Mouse (Mus musculus) cerebellum, adult 9-11 months (tissue): Measurements from ENCODE around the gene Qars.

ENCODE experiments used
- DNase-seq: peaks from one replicate; pipeline ENCODE4 v3.0.0; 2022

The Qars gene

DNA sequence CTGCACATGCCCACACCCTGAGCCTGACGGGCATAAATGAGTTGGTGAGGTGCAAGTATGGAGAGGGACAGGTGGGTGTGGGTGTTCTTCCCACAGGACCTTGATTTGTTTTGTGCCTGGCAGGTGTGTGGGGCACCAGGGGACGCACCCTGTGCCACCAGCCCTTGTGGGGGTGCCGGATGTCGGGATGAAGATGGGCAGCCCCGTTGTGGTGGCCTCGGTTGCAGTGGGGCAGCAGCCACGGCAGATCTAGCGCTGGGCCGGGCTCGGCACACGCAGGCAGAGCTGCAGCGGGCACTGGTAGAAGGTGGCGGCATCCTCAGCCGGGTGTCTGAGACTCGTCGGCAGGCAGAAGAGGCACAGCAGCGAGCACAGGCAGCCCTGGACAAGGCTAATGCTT is 19.1 kb upstream of the Qars start:
- no peak for DNase-seq

DNA sequence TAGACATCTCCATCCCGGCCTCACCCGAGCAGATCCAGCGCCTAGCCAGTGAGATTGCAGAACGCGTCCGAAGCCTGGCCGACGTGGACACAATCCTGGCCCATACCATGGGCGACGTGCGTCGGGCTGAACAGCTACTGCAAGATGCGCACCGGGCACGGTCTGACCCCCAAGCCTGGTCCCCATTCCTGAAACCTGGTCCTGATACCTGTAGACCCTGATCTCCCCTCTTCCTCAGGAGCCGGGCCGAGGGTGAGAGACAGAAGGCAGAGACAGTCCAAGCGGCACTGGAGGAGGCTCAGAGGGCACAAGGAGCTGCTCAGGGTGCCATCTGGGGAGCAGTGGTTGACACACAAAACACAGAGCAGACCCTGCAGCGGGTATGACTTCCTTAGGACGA is 18.3 kb upstream of the Qars start:
- no peak for DNase-seq

DNA sequence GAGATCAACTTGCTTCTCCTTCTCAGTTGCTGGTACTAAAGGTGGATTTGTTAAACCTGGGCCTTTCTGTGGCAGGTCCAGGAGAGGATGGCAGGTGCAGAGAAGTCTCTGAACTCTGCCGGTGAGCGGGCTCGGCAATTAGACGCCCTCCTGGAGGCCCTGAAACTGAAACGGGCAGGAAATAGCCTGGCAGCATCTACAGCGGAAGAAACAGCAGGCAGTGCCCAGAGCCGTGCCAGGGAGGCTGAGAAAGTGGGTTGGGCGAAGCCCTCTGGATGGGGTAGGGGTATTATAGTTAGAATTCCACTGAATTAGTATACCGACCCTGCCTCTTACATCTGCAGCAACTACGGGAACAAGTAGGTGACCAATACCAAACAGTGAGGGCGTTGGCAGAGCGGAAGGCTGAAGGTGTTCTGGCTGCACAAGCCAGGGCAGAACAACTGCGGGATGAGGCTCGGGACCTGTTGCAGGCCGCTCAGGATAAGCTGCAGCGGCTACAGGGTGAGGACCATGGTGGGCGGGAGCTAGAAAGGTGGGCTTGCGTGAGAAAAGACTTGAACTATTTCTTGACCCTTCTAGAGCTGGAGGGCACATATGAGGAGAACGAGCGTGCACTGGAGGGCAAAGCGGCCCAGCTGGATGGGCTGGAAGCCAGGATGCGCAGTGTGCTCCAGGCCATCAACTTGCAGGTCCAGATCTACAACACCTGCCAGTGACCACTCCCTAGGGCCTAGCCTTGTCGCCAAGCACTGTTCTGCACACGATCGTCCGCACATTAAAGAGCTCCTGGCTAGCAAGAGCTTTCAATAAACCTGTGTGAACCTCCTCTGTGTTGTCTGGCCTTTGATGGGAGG is 17.6 kb upstream of the Qars start:
- peak; percentile 54 for DNase-seq

DNA sequence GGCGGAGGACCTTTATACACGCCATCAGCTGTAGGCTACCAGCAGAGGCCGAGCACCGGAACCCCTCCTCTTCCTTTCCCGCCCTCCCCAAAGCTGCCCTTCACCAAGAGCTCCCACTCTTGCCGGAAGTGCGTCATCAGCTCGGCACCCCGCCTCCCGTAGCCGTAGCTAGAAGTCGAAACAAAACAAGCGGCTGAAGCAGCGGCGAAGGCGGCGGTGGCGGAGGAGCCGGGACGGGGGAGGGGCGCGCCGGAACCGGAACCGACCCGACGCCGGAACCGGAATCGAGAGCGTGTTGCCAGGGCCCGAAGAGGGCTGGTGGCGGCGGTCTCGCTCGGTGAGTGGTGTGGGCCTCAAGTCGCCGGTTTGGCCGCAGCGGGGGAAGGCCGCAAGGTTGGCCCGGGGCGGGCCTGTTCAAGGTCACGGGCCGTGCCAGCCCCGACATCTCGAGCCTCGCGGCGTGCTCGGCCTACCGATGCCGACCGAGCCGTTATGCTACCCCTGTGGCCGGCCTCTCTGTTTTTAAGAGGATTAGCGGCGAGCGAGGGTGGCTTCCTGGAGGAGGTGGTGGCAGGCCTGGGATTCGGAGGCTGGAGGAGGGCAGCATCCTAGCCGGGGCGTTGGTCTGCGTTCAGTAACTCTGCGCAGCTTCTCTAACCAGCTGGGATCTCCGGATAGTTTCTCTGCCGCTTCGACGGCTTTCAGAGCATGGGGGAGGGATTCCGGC is 16.8 kb upstream of the Qars start, which contains the start of gene Usp19:
Gene Usp19, plus strand, starts transcription at position 44 of the 727 bp plus-strand sequence.
- peak; percentile 98 for DNase-seq

DNA sequence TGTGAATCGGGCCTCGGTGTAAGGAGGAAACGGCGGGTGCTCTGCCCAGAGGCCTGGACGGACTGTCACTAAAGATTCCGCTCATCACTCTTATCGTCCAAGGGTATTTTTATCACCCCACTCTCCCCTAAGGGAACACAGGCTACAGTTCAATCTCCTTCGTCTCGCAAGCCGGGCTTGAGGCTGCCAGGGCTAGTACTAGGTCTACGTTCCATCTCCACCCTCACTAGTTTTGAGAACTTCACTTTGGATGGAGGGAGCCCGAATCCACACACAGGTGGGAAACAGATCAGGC is 16.3 kb upstream of the Qars start:
- no peak for DNase-seq

DNA sequence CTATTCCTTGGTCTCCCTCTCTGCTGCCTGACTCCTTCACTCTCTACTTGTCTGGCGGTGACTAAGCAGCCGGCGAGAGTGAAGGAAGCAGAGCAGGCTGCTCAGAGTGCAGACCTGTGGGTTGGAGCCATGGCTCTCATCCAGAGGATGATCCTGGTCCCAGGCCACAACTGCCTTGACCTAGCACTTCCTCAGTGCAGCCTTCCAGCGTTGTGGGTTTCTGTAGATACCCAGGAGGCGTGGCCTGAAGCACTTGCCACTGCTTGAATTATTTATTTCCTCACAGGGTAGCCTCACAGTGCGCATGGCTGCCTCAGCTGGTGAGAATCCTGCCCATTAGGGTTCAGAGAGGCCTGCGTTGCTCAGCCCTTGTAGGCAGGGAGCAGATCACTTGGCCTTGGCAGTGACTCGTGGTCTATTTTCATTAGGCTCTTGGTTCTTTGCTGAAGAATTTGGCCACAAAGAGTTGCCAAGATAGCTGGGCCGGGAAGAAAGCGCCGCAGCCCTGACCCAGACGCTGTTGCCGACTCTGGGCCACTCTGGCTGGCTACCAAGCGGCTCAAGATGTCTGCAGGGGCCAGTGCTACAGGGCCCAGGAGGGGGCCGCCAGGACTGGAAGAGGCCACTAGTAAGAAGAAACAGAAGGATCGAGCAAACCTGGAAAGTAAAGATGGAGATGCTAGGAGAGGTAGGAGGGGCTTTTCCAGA is 15.3 kb upstream of the Qars start:
- no peak for DNase-seq

DNA sequence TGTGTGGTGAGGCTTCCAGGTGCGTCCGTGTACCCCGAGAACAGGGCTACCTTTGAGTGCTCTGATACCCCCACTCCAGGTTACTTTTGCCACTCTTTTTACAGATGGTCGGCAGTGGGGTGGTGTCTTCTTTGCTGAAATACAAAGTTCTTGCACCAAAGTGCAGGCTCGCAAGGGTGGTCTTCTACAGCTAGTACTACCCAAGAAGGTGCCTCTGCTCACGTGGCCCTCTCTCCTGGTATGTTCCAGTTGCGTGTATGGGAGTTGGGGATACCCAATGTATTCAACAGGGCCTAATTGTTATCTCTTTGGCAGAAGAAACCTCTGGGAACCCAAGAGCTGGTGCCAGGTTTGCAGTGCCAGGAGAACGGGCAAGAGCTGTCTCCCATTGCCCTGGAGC is 14.3 kb upstream of the Qars start:
- DNase-seq: no peak

DNA sequence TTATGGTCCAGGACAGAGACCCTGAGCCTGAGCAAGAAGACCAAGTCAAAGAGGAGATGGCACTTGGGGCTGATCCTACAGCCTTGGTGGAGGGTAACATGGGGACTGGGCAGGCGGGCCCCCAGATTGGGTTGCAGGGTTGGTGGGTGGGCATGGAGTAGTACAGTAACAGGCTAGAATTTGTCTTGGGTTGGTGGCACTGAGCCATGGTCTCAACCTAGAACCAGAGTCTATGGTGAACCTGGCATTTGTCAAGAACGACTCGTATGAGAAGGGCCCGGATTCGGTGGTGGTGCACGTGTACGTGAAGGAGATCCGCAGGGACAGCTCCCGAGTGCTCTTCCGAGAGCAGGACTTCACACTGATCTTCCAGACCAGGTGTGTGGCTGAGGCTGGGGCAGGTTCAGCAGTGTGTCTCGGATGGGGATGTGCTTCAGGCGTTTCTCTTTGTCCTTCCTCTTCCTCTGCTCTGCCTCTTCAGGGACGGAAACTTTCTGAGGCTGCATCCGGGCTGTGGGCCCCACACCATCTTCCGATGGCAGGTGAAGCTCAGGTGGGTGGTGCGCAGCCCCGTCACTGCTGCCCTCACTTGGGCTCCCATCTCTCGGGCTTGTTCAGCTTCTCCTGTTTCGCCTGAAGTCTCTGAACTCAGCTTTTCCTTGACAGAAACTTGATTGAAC is 13.2 kb upstream of the Qars start:
- DNase-seq: no peak

DNA sequence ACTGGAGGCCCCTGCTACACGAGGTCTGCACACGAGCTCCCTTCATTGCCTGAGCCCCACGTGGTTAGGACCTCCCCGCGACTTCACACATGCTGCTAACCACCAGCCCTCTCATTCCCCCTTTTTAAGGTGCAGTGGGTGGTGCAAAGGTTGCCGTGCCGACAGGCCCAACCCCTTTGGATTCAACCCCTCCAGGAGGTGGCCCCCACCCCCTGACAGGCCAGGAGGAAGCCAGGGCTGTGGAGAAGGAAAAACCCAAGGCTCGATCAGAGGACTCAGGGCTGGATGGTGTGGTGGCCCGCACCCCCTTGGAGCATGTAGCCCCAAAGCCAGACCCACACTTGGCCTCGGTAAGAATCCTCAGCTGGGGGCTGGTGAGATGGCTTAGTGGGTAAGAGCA is 12.6 kb upstream of the Qars start:
- DNase-seq: no peak

DNA sequence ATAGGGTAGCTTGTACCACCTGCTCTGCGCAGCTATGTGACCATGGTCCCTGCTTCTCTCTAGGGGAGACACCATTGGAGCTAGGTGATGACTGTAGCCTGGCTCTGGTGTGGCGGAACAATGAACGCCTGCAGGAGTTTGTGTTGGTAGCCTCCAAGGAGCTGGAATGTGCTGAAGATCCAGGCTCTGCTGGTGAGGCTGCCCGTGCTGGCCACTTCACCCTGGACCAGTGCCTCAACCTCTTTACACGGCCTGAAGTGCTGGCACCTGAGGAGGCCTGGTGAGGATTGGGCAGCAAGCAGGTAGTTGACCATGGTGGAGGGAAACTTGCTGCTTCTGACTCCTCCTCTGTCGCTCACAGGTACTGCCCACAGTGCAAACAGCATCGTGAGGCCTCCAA is 8.3 kb upstream of the Qars start:
- DNase-seq: no peak

DNA sequence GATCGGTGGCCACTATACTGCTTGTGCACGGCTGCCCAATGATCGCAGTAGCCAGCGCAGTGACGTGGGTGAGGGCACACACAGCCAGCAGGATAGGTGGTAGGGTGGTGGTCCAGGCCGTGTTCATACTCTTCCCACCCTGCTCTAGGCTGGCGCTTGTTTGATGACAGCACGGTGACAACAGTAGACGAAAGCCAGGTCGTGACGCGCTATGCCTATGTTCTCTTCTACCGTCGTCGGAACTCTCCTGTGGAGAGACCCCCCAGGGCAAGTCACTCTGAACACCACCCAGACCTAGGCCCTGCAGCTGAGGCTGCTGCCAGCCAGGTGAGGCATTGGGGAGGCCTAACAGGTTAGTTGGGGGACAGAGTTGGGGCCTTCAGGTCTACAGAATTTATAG is 7.6 kb upstream of the Qars start:
- DNase-seq: no peak

DNA sequence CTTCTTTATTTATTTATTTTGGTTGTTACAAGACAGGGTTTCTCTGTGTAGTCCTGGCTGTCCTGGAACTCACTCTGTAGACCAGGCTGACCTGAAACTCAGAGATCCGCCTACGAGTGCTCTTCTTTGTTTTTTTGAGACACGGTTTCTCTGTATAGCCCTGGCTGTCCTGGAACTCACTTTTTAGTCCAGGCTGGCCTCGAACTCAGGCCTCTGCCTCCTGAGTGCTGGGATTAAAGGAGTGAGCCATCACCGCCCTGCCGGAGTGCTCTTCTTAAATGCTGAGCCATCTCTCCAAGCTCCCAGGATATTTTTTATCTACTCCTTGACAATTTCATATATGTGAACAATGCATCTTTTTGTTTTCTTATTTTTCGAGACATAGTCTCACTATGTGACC is 605 bp upstream of the Qars start:
- no peak for DNase-seq

DNA sequence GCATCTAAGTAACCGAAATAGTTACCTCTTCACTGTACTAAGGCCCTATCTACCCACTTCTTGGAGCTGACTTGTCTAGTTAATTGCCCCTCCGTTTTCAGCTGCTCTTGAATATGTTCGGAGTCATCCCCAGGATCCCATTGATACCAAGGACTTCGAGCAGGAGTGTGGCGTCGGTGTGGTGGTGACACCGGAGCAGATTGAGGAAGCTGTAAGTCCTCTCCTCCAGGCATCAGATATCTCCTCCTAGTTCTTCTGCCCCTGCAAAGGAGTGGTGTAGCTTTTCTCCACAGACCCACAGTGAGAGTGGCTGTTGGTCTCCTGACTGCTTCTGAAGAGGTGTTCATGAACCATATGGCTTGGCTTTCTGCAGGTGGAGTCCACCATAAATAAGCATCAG is 1.3 kb downstream of the Qars start:
- peak; percentile 13 for DNase-seq

DNA sequence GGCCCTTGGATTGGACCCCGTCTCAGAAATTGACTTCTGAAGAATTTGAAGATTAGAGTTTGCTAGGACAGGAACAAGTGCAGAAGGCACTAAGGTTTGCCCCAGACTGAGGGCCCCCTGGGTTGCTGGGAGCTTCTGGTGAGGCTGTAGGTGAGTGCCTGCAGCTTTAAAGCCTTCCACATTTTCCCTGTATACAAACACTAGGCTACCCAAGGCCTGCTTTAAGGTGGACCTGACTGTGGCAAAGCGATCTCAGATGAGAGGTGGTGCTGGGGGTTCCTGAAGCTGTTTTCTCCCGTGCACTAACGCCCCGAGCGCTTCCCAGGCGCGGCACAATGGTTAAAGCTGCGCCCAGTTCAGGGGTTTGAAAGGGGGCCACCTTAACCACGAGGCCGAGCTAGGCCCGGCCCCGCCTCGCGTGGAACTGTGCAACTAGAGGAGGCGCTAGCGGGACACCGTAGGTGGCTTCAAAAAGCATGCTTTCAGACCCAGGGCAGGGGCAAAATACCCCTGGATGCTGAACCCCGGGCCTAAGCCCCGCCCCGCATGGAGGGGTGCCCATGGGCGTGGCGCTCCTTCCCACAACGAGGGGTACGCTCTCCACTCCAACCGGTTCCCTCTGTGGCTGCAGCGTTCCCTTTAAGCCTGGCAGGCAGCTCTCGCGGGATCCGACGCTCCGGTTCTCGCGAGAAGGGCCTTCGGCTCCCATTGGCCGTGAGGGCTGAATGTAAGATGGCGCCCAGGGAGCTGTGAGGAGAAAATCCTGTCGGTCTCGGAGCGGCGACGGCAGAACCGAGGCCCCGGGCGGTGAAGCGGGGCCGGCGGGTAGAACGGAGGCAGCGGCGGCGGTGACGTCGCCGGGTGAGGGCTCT is 9.1 kb downstream of the Qars start, which contains the start of gene Qrich1:
Gene Qrich1, plus strand, starts transcription at position 427 of the 872 bp plus-strand sequence.
- peak; percentile 96 for DNase-seq

DNA sequence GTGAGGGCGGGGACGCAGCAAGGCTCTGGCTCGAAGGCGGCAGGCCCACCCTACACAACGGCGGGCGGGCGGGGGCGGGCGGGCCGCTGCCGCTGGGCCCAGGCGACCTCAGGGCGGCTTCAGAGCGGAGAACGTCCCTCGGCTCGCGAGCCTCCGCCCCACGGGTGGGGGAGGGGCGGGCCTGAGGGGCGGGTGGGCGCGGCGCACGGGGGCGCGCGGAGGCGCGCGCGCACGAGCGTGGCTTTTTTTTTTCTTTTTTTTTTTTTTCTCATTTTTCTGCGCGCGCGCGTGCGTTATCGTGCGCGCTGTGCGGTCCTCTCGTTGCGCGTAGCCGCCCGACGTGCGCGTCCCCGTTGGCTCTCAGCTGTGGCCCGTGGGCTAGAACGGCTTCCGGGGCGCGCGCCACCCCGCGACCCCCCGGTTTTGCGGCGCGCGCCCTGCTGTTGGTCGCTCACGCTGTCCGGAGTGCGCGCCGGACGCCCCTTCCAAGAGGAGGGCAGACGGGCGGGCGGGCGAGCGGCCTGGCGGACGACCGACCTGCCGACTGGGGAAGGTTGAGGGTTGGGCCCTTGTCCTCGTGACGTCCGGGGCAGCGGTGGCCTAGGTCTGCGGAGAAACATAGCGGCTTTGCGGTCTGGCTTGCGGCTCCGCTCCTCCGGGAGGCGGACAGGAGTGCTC is 9.9 kb downstream of the Qars start:
- peak; percentile 83 for DNase-seq

DNA sequence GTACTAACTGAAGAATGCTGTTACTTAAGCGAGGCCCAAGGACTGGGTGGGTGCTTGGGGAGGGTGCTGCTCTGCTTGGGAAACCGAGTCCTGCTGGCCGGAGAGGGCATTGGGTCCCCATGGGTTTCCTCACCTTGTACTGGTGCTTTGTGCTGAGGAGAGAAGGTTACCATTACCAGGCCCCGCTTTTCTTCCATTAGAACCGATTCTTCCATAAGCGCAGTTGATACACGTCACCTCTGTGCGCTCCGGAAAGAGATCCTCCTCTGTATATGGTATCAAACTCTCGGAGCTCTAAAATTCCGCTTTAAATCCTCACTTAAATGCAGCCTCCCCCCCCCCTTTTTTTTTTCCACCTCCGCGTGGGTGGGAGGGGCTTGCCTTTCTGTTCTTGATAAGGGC is 10.4 kb downstream of the Qars start:
- no peak for DNase-seq

DNA sequence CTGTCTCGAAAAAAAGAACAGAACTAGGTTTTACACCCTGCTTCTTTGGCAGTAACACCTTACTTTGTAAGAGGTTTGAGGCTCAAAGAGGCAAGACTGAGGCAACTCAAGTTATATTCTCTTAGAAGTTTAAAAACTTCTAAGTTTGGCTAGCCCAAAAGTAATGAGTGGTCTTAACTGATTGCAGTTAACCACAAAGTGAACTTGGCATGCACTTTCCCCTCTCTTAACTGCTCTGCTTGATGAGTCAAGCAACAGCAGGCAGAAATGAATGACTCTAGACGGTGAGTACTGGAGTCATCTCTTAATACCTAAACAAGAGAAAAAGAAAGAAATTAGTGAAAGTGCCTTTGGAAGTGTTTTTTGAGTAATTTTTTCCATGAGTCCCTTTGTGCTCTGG is 14.1 kb downstream of the Qars start:
- no peak for DNase-seq

DNA sequence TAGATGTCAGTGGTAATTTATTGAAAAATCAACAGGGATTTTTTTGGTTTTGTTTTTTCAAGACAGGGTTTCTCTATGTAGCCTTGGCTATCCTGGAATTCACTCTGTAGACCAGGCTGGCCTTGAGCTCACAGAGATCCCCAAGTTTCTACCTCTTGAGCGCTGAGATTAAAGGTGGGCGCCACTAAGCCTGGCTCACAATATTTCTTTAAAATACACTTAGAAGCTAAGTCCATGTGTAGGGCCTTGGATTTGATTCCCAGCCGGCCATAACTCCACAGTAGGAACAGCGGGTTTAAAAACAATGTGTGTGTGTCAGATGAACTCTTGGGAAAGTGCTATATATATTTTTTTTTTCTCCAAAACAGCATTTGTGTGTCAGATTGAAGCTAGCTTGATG is 15.8 kb downstream of the Qars start:
- DNase-seq: no peak

DNA sequence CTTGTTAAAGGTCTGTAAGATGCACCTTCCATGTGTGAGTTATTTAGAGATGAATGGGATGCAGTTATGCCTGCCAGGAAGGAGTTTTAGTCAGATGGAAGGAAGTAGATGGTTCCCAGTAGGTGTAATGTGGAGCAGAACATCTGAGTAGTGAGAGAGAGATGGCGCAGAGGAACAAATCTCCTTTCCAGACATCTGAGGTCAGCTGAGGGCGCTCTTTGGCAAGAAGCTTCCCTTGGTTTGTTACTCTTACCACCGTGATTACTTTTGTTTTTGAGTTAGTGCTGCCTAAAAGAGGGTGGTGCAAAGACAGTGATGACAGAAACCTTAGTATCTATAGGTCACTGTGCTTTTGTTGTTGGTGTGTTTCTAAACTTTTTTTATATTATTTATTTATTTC is 17.9 kb downstream of the Qars start:
- no peak for DNase-seq

DNA sequence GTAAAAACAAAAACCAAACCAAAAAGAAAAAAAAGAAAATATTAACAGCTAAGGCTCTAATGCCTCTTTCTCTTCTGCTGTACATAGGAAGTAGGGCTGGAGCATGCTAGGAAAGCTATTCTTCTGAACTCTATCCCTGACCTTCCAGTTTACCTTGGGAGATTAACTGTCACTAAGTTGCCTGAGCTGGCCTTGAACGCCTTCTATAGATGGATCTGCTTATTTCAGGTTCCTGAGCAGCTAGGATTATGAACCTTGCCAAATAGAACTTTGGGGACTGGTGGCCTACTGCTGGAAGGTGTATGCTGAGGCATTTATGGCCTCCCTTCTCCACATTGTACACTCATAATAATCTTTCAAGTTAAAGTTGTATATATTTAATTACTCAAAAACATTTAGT is 23.4 kb downstream of the Qars start:
- no peak for DNase-seq

DNA sequence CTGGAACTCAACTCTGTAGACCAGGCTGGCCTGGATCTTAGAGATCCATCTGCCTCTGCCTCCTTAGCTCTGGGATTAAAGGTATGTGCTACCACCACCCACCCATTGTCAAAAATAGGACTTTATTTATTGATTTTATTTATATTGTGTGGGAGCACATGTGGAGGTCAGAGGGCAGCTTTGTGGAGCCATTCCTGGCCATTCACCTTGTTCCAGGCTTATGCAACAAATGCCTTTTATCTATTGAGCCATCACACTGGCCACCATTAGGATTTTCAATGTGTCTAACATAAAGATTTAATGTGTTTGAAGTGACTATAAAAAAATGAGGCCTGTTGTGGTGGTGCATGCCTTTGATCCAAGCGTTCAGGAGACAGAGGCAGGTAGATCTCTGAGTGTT is 24.0 kb downstream of the Qars start:
- DNase-seq: no peak

DNA sequence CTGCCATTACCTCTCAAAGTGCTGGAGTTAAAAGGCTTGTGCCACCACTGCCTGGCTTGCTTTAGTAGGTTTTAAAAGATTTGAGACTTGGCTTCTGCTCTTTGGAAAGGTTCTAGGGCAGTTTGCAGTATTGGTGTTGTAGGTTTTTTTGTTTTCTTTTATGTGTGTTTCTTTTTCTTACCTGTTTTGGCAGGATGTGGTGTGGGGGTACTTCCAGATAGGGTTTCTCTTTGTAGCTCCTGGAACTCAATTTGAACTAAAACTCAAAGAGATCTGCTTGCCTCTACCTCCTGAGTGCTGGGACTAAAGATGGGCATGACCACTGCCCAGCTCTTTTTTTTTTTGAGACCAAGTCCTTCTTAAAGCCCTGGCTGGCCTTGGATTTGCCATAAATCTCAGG is 33.3 kb downstream of the Qars start:
- DNase-seq: no peak
